Mouse (Mus musculus) testis, postnatal 14 days (tissue): ENCODE measurements around the gene Stk32c.

Source experiments
- DNase-seq: peaks from one replicate; pipeline ENCODE4 v3.0.0; 2021; ENCODE audit warnings: low spot score

Stk32c gene

DNA sequence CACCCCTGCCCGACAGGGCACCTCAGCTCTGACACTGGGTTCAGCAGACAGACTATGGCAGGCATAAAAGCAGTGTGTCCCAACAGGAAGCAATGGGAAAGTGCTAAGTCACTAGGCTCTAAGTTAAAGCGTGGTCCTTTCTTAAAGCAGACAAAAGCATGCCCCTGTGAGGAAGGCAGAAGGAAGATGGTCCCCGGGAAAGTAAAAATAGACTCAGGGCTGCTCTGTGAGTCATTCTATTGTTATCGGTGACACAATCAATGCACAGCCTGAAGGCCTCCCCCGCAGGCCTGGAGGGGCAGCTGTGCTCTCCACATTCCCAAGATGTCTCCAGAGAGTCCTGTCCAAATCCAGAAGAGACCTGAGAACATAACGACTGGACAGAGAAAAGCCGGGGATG, 67.2 kb downstream of the Stk32c start:
- DNase-seq, result no peak

- no peak for DNase-seq
Measured at GRCm38 (mm10) chr7:139143785-139144184, 69.3 kb downstream of the Stk32c start.

DNA sequence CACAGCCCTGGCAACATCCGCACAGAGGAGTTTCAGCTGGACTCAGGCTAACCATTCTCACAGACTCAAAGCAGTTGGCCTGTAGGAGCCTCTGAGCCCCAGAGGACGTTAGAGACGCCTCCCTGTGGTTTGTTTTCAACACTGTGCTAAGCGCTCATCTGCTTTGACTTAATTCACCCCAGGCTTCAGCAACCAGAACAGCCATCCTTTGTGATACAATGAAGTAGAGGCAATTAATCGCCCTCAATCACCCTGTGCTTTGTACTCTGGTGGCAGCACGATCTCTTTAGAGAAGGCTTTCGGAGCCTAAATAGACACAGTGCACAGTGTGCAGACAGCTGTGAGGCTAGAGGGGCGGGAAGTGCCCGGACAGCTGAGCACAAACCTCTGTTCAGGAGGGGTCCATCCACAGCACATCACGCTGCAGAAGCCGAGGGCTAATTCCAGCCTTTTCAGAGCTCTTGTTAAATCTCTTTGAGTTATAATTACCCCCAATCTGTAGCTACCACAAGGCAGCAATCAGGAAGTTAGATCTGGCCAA, 73.1 kb downstream of the Stk32c start:
- DNase-seq, result no peak

DNA sequence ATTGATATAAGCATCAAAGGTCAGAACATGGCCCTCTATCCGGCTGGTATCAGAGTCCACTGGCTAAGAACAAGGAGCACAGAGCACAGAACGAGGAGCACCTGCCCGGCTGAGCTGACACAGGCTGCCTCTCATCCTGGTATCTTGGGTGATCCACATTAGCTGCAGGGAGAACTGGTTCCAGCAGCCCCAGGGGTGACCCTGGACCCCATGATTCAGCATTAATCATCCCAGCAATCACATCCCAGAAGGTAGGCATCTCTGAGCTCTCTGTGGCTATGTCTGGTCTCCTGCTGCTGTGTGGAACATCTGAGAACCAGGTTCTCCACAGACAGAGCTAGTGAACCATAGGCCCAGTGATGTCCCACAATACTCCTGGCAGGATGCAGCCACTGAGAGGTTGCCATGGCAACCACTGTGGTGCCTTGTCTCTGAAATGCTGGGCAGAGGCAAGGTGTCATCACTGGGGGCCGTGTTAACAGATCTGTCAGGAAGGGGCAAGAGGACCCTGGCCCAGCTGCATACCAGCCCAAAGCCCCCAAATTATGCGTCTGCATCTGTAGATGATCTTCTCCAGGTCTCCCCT, 76.1 kb downstream of the Stk32c start:
- DNase-seq, result no peak

GRCm38 (mm10) chr7:139135236-139135635, 77.9 kb downstream of the Stk32c start:
- DNase-seq, result no peak

DNA sequence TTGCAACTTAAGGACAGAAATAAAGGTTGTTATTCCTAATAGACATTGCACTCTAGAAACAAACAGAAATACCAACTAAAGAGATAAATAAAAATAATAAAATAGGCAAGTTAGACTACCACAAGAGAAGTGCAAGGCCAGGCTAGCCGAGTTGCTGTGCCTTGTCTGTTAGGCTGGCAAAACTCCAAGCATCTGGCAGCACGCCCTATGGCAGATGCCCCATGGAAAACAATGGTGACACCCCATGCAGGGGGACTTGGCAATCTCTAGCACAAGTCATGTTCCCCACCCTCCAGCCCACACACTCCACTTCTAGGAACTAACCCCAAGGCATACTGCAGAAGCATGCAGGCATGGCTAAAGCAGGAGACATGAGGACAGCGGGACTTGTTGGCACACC, 79.7 kb downstream of the Stk32c start:
- no peak for DNase-seq

GRCm38 (mm10) chr7:139131538-139131937, 81.6 kb downstream of the Stk32c start:
- no peak for DNase-seq

- DNase-seq, result no peak
Measured at GRCm38 (mm10) chr7:139130361-139130760, 82.7 kb downstream of the Stk32c start.

DNA sequence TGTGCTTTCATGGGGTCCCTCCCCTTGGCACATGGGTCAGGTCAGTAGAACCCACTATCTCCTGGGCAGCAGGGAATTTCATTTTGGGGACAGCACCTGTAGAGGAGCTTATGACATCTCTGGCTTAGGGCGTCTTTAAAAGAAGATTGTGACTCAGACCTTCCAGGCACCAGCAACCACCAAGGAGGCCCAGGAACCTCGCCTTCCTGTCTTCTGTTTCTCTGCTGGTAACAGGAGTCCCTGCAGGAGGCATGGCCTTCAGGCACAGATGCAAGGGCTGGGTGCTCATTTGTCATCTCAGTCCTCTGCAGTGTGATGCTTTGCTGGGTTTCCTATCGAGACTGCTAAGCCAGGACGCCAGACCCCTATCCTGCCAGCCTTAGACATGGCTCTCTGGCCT, 84.1 kb downstream of the Stk32c start:
- DNase-seq, result no peak

DNA sequence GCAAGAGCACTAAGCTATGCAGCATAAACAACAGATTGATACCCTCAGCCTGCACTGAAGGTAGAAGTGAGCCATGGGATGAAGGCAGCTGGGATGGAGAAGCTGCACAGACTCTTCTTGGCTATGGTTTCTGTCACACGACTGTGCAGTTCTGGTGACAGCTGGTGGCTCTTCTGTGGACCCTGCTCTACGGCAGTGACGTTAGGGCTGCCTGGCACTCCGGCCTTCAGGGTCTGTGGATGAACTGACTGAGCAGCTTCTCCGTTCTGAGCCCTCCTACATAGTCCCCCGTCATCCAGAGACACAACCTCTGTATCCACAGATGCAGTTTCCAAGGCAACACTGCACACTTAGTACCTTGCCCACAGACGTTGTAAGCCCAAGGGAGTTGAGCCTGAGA, 86.6 kb downstream of the Stk32c start:
- no peak for DNase-seq

DNA sequence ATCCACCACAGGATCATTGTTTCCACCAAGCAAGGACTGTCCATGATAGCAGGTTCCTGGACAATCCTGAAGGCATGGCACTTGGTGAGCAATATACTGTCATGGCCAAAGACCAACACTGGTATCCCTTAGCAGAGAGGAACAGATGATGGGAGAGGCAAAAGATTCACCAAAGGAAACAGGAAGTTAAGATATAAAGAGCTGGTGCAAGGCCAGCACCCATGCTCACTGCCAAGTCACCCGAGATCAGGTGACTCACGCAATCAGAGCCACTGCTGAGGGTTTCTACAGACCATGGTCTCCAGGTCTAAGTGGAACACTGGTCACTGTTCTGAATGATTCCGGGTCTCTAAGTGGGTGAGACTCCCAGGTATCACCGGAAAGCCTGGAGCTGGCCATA, 87.2 kb downstream of the Stk32c start:
- no peak for DNase-seq

DNA sequence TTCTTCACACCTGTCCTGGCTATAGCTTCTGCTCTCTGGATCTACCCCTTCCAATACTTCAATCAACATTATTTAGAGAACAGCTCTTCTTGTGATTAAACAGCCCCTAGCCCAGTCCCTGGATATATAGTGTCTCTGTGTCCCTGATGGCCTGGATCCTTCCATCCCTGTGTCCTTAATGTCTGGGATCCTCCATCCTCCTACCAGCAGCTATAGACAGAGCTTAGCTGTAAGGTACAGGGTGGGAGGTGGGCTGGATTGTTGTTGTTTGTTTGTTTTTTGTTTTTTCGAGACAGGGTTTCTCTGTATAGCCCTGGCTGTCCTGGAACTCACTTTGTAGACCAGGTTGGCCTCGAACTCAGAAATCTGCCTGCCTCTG, 93.3 kb downstream of the Stk32c start:
- no peak for DNase-seq

GRCm38 (mm10) chr7:139119152-139119774, 93.8 kb downstream of the Stk32c start:
- DNase-seq, result peak; percentile 53

DNA sequence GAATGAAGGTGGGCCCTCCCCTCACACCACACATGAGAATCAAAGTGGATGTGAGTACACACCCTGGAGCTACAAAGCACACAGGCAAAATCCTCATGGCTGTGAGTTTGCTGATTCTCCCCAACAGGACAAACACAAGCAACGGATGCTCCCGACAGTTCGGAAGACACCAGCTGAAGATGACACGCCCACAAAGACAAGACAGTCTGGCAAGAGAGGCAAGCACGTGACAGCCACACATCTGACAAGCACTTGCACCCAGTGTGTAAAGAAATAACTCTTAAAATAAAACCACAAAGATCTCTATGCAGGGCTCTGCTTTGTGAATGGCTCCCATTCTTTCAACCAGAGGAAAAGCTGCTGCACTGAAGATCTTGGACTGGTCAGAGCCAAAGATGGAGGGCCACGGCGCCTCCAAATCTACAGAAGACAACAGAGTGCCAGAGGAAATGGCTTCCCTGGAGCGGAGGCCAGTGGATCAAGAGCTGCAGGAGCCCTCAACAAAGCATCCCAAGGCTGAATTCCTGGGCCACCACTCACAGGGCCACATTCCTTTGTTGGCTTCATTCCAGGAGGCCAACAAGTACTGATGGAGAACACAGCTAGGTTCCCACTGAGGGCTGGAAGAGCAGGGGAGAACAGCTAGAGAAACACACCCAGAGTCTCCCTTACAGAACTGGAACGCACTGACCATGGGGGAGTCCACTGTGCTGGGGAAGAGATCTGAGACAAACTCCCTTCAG, 105.0 kb downstream of the Stk32c start:
- no peak for DNase-seq

DNA sequence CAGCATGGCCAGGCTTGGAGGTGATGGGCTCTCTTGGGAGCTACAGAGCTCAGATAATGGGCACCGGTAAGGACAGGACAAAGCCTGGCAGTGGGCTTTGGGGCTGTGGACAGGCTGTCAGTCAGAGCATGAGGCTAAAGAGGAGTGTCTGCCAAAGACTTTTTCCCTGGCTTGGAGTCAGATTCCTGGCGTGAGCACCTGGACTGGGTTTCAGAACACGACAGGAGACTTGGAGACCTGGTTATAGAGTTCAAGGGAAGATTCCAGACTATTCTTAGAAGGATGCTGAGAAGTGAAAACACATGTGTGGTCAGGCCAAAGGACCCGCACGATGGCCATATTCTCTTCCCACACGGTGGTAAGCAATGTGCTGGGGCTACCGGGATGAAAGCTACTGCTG, 107.4 kb downstream of the Stk32c start:
- DNase-seq, result no peak

DNA sequence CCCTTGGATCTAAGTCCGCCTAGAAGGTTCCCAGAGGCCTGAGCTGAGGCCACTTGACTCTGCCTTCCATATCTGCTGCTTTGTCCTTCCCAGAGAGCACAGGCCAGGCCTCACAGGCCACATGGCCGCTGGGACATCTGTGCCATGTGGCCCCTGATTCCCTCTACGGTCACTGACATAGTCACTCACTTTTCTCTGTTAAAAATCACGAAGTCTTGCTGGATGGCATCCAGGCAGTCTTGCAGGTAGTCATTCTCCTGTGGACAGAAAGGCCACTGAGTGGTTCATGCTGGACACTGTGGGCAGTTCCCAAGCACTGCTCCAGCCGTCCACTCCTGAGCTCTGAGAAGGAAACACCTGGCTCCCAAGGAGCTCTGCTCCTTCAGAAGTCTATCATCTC, 108.0 kb downstream of the Stk32c start:
- no peak for DNase-seq

- no peak for DNase-seq
Measured at GRCm38 (mm10) chr7:139103960-139104381, 109.1 kb downstream of the Stk32c start.

GRCm38 (mm10) chr7:139101826-139102225, 111.3 kb downstream of the Stk32c start:
- no peak for DNase-seq

GRCm38 (mm10) chr7:139101286-139101804, 111.8 kb downstream of the Stk32c start:
- no peak for DNase-seq

DNA sequence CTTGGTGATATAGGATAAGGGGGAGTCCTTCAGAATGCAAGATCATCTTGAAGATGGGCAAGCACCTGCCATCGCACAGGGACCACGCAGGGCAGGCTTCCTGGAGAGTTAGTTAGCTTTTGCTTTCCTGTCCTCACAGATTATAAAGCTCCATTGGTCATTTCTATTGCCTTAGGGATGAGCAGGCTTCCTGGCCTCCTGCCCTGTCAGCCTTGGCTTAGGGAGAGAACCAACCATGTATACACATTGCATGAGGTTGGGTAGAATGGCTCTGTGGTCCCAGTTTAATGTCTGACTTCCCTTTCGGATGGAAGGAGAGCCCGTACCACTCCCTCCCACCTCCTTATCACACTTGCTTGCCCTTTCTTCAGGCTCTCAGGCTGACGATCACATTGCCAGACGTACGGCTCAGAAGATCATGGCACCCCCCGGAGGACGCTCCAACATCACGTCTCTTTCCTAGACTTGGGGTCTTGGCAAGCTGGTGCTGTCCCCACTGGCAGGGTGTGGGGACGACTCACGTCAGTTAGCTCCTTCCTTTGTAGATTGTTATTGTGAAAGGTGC, 112.5 kb downstream of the Stk32c start:
- no peak for DNase-seq

- no peak for DNase-seq
Measured at GRCm38 (mm10) chr7:139096399-139096798, 116.7 kb downstream of the Stk32c start.

DNA sequence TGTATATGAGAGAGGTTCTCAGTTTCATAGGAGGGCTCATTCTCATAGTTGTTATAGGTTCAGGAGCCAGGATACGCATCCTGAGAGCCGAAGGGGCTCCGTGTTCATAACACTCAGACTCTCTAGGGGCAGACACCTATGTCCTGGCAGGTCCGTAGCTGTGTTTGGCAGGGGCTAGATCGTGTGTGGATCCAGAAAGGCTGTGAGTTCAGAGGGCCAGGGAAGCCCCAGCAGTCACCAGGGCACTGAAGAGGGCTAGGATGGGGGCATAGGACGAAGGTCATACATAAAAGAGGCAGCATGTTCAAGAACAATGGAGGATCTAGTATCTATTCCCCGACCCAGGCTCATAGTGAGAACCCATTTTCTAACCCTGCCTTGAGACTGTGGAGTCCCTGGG, 117.8 kb downstream of the Stk32c start:
- DNase-seq, result no peak

GRCm38 (mm10) chr7:139094761-139095160, 118.3 kb downstream of the Stk32c start:
- no peak for DNase-seq
